Mouse (Mus musculus) hindbrain, embryonic 15.5 days (tissue): ENCODE data around the gene Faap20. TPM values are rescaled to one million over a fixed set of nuclear protein-coding genes. Genes with fewer than 3 reads are reported as not detected.

ENCODE experiments used
- ATAC-seq: fragments of 200-750 bp; cut with Nextera tagmentation; 2 replicates; pipeline ENCODE4 v1.8.0; 2017; ENCODE audit warnings: low read depth, moderate number of reproducible peaks, moderate TSS enrichment; ENCODE audit not compliant: low FRiP score
- H3K27ac ChIP-seq: fragments of 300-500 bp; sonication (generic); replicated peaks from 2 replicates; pipeline ENCODE4 v1.5.1; 2015; ENCODE audit warnings: mild to moderate bottlenecking, inconsistent platforms
- H3K27me3 ChIP-seq: fragments of 300-500 bp; sonication (generic); 2 replicates; pipeline ENCODE4 v1.6.1; 2015; ENCODE audit warnings: control low read depth, inconsistent platforms
- H3K36me3 ChIP-seq: fragments of 300-500 bp; sonication (generic); 2 replicates; pipeline ENCODE4 v1.6.1; 2015; ENCODE audit warnings: control low read depth, inconsistent platforms
- H3K4me1 ChIP-seq: fragments of 300-500 bp; sonication (generic); replicated peaks from 2 replicates; pipeline ENCODE4 v1.6.1; 2015; ENCODE audit warnings: control low read depth, inconsistent platforms
- H3K4me2 ChIP-seq: fragments of 300-500 bp; sonication (generic); 2 replicates; pipeline ENCODE4 v1.6.1; 2015; ENCODE audit warnings: moderate library complexity, mild to moderate bottlenecking, inconsistent platforms
- H3K4me3 ChIP-seq: fragments of 300-500 bp; sonication (generic); 2 replicates; pipeline ENCODE4 v1.5.1; 2015; ENCODE audit warnings: mild to moderate bottlenecking, inconsistent platforms
- H3K9ac ChIP-seq: fragments of 300-500 bp; sonication (generic); 2 replicates; pipeline ENCODE4 v1.6.1; 2015; ENCODE audit warnings: inconsistent platforms
- H3K9me3 ChIP-seq: fragments of 300-500 bp; sonication (generic); 2 replicates; pipeline ENCODE4 v1.6.1; 2016; ENCODE audit warnings: control low read depth, inconsistent platforms
- WGBS: fragments of 180-500 bp; shearing (Covaris S2); methylation state at CpG from one replicate; pipeline ENCODE4 v1.1.7; 2015; 5-methylcytosine and 5-hydroxymethylcytosine counted together
- polyA plus RNA-seq: library from polyadenylated mRNA; unstranded; fragments of >200 nt; fragmentation: Nextera tagmentation; extraction: Ambion mirVana; gene quantifications from 2 replicates; pipeline ENCODE4 v1.2.1, GENCODE M21; 2015

Gene Faap20
- polyA plus RNA-seq, 1 experiment from 2014 or later: 75.7 TPM

DNA sequence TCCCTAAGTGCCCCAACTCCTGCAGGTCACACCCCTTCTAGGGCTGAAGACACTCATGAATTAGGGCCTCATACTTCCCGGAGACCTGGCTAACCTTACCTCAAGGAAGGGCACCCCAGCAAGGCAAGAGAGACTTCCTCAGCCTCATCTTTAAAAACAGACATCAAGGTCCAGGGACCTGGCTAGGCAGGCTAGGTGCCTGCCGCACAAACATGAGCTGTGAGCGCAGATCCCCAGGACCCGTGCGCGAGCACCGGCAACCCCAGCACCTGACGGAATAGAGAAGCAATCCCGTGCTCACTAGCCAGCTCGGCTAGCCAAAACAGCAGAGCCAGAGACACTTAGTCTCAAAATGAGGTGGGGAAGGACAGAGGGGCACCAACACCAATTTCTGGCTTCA, 34.8 kb upstream of the Faap20 start:
- ATAC-seq: no peak
- no peak overlapping the region for H3K4me3 ChIP-seq
- no peak overlapping the region for H3K9ac ChIP-seq
- H3K4me2 ChIP-seq: peak overlapping the region; percentile 25
- H3K4me1 ChIP-seq: peaks cover 85% of the 10 kb centered on the region
- WGBS: 66% methylated on average over 10 of the region's 10 CpGs
- H3K27ac ChIP-seq: no peak overlapping the region
- H3K9me3 ChIP-seq: no peaks in the 10 kb centered on the region
- no peaks in the 10 kb centered on the region for H3K27me3 ChIP-seq
- H3K36me3 ChIP-seq: no peaks in the 10 kb centered on the region

DNA sequence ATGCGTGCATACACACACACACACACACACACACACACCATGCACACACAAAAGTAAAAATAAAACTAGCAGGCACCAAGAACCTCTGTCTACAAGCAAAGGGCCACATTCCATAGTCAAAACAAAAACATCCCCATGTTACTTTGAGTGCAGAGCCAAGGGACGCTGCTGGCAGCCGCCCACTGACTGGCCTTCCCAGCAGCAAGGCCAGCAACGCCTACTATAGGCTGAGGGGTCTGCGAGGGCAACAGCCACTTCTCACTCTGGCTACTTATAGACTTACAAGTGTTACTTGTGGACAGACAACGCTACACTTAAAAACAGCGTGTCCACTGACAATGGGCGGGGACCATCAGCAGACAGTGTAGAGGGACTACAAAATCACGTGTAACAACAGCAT, 34.4 kb upstream of the Faap20 start:
- H3K4me3 ChIP-seq: no peak overlapping the region
- no peak for ATAC-seq
- H3K9me3 ChIP-seq: no peaks in the 10 kb centered on the region
- WGBS: 50% methylated on average over 9 of the region's 9 CpGs
- peaks cover 88% of the 10 kb centered on the region for H3K4me1 ChIP-seq
- H3K27me3 ChIP-seq: no peaks in the 10 kb centered on the region
- no peaks in the 10 kb centered on the region for H3K36me3 ChIP-seq
- H3K9ac ChIP-seq: no peak overlapping the region
- peak overlapping the region; percentile 54; the same call in 1 of the 2 replicates for H3K27ac ChIP-seq
- peak overlapping the region; percentile 31; the same call in 1 of the 2 replicates for H3K4me2 ChIP-seq

DNA sequence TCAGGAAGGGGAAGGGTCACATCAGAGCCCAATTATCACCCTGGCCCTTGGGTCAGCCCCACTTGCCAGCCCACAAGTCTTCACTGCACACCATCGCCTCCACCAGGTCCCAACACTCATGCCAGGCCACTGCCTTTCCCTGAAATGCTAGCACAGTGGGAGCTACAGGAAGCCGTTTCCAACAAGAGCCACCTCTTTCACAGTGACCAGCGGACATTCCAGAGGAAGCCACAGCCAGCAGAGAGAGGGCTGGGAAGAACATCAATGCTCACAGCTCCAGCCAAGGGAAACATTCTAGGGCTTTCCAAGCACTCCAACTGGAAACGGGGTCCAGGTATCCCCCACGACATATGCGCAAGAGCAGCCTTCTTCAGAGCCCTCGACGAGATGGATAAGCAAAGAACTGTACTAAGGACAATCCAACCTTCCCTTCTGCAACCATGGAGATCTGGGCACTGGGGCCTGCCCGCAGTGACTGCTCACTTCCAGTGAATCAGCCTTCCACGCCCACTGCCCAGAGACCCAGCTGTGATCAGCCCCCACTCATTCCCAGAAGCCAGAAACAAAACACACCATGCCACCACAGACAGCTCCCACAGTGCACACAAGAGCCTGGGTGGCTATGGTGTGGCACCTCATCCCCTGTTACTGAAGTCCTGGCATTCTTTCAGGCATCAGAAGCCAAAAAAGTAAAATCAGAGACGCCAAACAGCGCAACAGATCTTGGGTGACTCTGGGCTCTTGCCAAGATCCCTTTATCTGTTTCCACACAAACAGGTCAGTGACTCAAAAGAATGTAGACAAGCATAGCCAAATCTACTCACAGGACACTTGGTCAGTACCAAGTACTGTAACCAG, 33.6 kb upstream of the Faap20 start:
- H3K27me3 ChIP-seq: no peaks in the 10 kb centered on the region
- no peak overlapping the region for H3K4me3 ChIP-seq
- peak overlapping the region; percentile 54 for H3K27ac ChIP-seq
- WGBS: 46% methylated on average over 12 of the region's 12 CpGs
- no peak overlapping the region; the same call in 1 of the 2 replicates for H3K9ac ChIP-seq
- peak overlapping the region; percentile 31 for H3K4me2 ChIP-seq
- H3K4me1 ChIP-seq: peaks cover 96% of the 10 kb centered on the region
- no peaks in the 10 kb centered on the region for H3K9me3 ChIP-seq
- no peak for ATAC-seq
- no peaks in the 10 kb centered on the region for H3K36me3 ChIP-seq

DNA sequence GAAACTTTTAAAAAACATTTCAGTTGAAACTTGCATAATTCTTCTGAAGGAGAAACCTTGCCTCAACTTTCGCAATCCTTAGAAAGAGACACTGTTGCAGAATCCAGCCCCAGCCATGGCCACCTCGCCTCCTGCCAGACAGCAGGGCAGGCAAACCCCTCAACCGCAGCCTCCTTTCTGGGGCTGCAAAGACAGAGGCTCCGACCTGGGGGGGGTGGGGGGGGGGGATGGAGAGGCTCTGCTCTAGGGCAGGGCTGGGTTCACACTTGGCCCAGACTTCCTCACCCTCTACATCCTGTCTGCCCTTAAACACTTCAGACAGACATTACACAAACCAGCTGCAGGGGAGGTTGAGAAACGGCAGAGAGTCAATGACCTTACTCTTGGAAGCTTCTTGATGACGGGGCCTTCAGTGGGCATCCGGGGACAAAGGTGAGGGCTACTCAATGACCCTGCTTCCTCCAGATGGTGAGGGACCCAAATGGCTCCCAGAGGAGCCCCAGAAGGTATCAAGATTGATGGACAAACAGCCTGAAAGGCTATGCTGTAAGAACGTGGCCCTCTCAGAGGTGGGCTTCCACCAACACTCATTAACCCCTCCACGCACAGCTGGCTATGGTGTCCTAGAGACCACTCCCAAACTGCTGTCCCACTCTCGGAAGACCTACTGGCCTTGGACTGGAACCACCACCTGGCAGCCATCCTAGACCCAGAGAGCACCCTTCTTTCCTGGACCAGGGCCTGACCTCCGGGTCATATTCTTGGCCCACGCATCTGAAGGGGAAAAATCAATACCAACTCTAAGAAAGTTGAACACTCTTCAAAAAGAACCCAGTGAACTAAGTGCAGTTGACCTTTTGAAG, 32.1 kb upstream of the Faap20 start:
- H3K27me3 ChIP-seq: no peaks in the 10 kb centered on the region
- no peak for ATAC-seq
- no peak overlapping the region for H3K27ac ChIP-seq
- WGBS: 59% methylated on average over 12 of the region's 12 CpGs
- H3K4me3 ChIP-seq: no peak overlapping the region
- no peak overlapping the region for H3K9ac ChIP-seq
- no peaks in the 10 kb centered on the region for H3K36me3 ChIP-seq
- H3K4me2 ChIP-seq: peak overlapping the region; percentile 94
- no peaks in the 10 kb centered on the region for H3K9me3 ChIP-seq
- peaks cover 92% of the 10 kb centered on the region for H3K4me1 ChIP-seq

DNA sequence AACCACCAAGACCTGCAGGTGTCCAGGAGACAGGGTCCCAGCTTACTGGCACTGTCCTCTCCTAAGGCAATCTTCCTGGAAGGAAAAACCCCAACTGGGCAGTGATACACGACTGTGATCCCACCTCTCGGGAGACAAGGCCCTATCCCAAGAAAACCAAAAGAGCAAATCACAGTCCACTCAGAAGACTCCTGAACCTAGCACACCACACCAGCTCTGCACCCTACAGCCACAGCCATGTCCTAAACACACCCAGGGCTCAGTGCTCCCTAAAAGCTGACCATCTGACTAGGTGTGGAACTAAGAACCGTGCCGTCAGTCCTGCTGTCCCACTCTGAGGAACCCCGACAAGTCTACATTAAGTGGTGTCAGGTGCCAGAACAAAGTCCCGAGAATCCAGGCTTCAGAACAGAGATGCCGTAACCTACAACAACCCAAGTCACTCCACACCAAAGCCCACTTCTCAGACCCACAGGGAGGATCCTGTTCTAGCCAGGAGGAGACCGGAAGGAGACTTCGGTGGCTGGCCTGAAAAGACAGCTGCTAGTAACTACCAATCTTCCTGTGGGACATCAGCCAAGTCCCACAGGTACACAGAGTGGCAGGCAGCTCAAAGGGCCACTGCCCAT, 31.4 kb upstream of the Faap20 start:
- ATAC-seq: no peak
- Histone ChIP-seq H3K4me2 (peak overlapping the region; percentile 94), H3K27ac (no peak overlapping the region), H3K36me3 (no peaks in the 10 kb centered on the region), H3K9me3 (no peaks in the 10 kb centered on the region), H3K4me3 (peak overlapping the region; percentile 85), H3K27me3 (no peaks in the 10 kb centered on the region), H3K4me1 (peaks cover 85% of the 10 kb centered on the region), H3K9ac (no peak overlapping the region)
- 72% methylated on average over 9 of the region's 9 CpGs for WGBS

DNA sequence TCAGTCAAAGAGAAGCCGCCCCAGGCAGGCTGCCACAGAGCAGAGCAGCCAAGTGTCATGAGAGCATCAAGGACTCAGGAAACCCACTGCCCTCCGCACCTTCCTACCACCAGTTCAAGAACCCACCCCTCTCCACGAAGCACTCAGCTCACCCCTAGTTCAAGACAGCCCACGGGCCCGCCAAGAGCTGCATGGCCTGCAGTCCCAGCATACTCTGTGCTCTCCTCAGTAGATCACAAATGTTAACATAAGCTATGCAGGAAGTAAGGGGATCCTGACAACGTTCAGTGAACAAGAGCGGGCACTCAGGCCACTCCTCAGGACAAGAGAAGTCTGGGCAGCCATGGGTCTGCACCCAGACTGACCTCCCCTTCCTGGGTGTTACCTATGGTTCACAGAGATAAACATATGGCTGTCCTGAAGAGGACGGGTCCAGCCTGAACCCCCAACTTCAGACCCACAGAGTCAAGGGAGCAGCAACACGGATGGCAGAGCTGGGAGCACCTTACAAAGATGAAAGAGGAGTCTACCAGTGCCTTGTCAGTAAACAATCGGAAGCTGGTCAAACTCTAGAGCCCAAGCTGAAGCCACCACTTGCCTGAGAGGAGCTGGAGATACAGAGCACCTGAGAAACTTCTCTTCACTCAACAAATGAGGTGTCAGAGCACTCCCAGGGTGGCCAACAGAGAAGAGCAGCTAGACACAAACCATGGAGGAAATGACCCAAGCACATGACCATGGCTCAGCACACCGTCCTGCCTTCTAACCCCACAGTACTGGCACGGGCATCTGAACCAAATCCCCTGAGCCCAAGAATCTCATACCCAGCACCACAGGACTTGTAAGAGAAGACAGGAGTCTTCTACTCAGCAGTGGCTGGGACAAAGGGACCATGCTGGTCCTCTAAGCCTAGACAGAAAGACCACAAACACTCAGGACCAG, 30.1 kb upstream of the Faap20 start:
- ATAC-seq: no peak
- no peaks in the 10 kb centered on the region for H3K9me3 ChIP-seq
- WGBS: 52% methylated on average over 12 of the region's 12 CpGs
- peaks cover 78% of the 10 kb centered on the region for H3K4me1 ChIP-seq
- H3K4me3 ChIP-seq: peak overlapping the region; percentile 85
- no peak overlapping the region for H3K27ac ChIP-seq
- peak overlapping the region; percentile 90 for H3K9ac ChIP-seq
- no peaks in the 10 kb centered on the region for H3K36me3 ChIP-seq
- H3K4me2 ChIP-seq: peak overlapping the region; percentile 94
- H3K27me3 ChIP-seq: no peaks in the 10 kb centered on the region

DNA sequence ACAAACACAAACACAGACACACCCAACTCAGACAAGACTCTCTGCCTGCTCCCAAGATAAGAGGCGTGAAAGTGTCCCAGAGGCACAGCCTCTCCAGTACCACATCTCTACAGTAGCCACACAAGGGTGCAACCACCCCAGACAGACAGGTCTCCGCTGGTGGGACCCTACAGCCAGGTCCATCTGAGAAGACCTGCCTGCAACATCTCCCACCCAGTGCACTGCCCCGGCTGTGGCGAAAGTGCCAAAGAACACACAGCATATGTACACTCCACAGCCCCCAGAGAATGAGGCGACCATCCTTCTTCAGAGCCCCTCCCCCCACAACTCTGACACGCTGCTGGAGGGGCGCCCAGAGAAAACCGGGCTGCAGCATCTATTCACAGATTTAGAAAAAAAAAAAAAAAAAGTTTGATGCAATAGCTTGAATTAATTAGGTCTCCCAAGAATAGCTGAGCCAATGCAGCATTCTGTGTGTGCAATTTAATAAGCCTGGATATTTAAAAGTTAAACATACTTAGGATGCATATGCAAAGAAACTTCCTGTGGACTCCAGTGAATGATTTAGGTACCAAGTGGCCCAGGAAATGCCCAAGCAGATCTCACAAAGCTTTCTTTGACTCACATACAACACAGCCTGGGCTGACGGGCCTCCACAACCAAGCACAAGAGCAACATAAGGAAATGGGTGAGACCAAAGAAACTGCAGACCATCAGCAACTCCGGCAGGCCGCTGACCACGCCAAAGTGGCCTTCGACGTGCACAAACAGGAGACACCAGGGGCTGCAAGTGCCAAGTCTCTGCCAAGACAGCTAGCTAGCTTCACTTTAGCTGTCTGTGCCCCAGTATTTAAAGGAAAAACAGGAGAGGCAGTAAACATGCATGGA, 29.1 kb upstream of the Faap20 start:
- WGBS: 3% methylated on average over 14 of the region's 14 CpGs
- Histone ChIP-seq H3K9me3 (no peaks in the 10 kb centered on the region), H3K4me2 (peak overlapping the region; percentile 94), H3K27me3 (no peaks in the 10 kb centered on the region), H3K36me3 (no peaks in the 10 kb centered on the region), H3K4me1 (peaks cover 69% of the 10 kb centered on the region), H3K27ac (peak overlapping the region; percentile 87), H3K9ac (peak overlapping the region; percentile 90), H3K4me3 (peak overlapping the region; percentile 85)
- no peak for ATAC-seq

DNA sequence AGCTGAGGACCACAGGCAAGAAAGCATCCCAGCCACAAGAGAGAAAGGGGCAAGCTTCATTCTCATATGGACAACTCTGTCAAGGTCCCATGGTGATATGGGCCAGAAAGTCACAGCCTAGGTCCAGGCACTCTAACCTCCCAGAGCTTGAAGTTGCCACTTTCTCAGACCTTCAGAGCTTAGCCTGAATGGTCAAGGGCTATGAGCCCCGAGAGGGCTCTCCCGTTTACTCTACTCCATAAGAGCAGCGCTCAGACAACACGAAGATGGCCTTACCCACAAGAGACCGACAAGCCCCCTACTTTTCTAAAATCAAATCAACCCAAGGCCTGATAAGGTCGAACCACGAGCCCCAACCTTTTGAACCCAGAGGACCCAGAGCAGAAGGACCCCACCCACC, 28.5 kb upstream of the Faap20 start:
- peak overlapping the region; percentile 87 for H3K27ac ChIP-seq
- H3K9ac ChIP-seq: peak overlapping the region; percentile 90
- ATAC-seq: no peak
- H3K36me3 ChIP-seq: no peaks in the 10 kb centered on the region
- WGBS: 1% methylated on average over 7 of the region's 7 CpGs
- H3K4me1 ChIP-seq: peaks cover 62% of the 10 kb centered on the region
- peak overlapping the region; percentile 94 for H3K4me2 ChIP-seq
- H3K4me3 ChIP-seq: peak overlapping the region; percentile 85
- no peaks in the 10 kb centered on the region for H3K27me3 ChIP-seq
- H3K9me3 ChIP-seq: no peaks in the 10 kb centered on the region

DNA sequence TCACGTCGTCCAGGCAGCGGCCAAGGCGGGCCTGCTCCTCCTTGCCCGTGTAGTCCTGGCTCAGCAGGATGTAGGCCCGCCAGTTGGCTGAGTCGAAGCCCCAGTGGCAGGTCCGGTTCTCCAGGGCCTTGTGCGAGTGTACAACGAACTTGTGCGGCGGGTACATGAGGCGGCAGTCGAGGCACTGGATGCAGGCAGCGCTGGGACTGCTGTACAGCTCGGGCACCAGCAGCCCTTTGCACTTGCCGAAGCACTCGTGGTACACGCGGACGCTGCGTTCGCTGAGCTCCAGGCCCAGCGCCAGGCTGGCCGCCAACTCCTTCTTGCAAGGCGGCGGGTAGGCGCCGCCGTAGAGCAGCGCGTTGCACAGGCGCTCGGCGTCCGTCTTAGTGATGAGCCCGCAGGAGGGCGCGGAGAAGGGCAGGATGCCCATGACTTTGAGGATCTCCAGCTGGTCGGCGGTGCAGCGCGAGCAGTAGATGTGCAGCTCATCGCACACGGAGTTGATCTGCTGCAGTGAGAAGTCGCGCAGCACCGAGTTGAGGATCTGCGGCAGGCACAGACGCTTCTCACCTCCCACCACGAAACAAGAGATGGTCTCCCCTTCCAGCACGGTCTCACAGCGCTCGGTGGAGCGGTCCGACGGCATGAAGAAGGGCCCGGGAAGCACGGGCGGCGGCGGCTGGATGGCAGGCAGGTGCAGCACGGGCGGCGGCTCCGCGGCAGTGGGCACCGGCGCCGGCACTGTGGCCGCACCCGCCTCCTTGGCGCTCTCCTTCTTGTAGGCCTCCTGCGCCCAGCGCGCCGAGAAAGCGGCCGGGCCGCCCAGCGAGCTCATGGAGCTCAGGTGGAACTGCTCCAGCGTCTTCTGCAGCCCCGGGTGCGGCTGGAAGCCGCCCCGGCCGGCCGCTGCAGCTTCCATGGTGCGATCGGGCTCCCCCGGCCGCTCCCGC, 27.7 kb upstream of the Faap20 start:
- Histone ChIP-seq H3K9me3 (no peaks in the 10 kb centered on the region), H3K27me3 (no peaks in the 10 kb centered on the region), H3K4me1 (peaks cover 54% of the 10 kb centered on the region), H3K27ac (peak overlapping the region; percentile 87), H3K4me2 (peak overlapping the region; percentile 94), H3K36me3 (no peaks in the 10 kb centered on the region), H3K9ac (peak overlapping the region; percentile 90), H3K4me3 (peak overlapping the region; percentile 85)
- ATAC-seq: no peak
- WGBS: under 1% methylated on average over 73 of the region's 93 CpGs

DNA sequence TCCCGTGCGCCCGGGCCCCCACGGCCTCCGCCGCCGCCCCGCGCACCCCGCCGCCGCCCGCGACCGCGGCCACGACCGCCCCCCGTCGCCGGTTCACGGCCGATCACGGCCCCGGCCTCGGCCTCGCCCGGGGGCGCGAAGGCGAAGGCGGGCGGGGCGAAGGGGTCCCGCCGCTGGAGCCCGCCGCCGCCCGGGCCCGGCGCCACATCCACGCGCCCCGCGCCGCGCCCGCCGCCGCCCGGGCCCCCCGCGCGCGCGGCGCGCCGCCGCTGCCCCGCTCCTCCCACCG, 27.1 kb upstream of the Faap20 start, which contains the start of gene Ski:
TSS of gene Ski (minus strand) at position 41 of the 289 bp plus-strand sequence.
- Histone ChIP-seq H3K4me2 (peak within 1 kb of the TSS; percentile 94), H3K36me3 (no peaks in the 10 kb centered on the region), H3K9me3 (no peaks in the 10 kb centered on the region), H3K9ac (peak within 1 kb of the TSS; percentile 90), H3K27me3 (no peaks in the 10 kb centered on the region), H3K4me3 (peak within 1 kb of the TSS; percentile 85), H3K27ac (peak within 1 kb of the TSS; percentile 97), H3K4me1 (peaks cover 48% of the 10 kb centered on the region)
- WGBS: 0% methylated on average over 6 of the region's 63 CpGs
- ATAC-seq: no peak
